Mouse (Mus musculus) induced T-regulatory cell, adult 2 months (primary cell): Measurements from ENCODE around the gene Lpin2.

ENCODE experiments used
- DNase-seq: peaks from one replicate; pipeline ENCODE4 v3.0.0-alpha.2; 2012; ENCODE audit warnings: low read depth

The Lpin2 gene

GRCm38 (mm10) chr17:71203998-71204808 is 21.8 kb downstream of the Lpin2 start:
- peak; percentile 71 for DNase-seq

GRCm38 (mm10) chr17:71204809-71205091 is 22.4 kb downstream of the Lpin2 start:
- DNase-seq, result no peak

- peak; percentile 35 for DNase-seq
Measured at GRCm38 (mm10) chr17:71206136-71206893, 24.0 kb downstream of the Lpin2 start.

GRCm38 (mm10) chr17:71207268-71207667 is 24.9 kb downstream of the Lpin2 start:
- no peak for DNase-seq

- no peak for DNase-seq
Measured at GRCm38 (mm10) chr17:71208376-71208775, 26.0 kb downstream of the Lpin2 start.

- DNase-seq, result no peak
Measured at GRCm38 (mm10) chr17:71208921-71209320, 26.6 kb downstream of the Lpin2 start.

GRCm38 (mm10) chr17:71209936-71210335 is 27.6 kb downstream of the Lpin2 start:
- no peak for DNase-seq

GRCm38 (mm10) chr17:71211962-71212646 is 29.7 kb downstream of the Lpin2 start:
- DNase-seq, result no peak

- no peak for DNase-seq
Measured at GRCm38 (mm10) chr17:71213666-71214065, 31.3 kb downstream of the Lpin2 start.

GRCm38 (mm10) chr17:71214514-71215240 is 32.3 kb downstream of the Lpin2 start:
- peak; percentile 63 for DNase-seq

GRCm38 (mm10) chr17:71215241-71215839 is 33.0 kb downstream of the Lpin2 start:
- DNase-seq, result peak; percentile 64

- DNase-seq, result peak; percentile 46
Measured at GRCm38 (mm10) chr17:71216263-71216662, 33.9 kb downstream of the Lpin2 start.

GRCm38 (mm10) chr17:71217111-71217685 is 34.8 kb downstream of the Lpin2 start:
- no peak for DNase-seq

- no peak for DNase-seq
Measured at GRCm38 (mm10) chr17:71221383-71221782, 39.0 kb downstream of the Lpin2 start.

GRCm38 (mm10) chr17:71223676-71224075 is 41.3 kb downstream of the Lpin2 start:
- DNase-seq, result no peak

- peak; percentile 22 for DNase-seq
Measured at GRCm38 (mm10) chr17:71224521-71224920, 42.2 kb downstream of the Lpin2 start.

GRCm38 (mm10) chr17:71225091-71225490 is 42.7 kb downstream of the Lpin2 start:
- peak; percentile 59 for DNase-seq

- DNase-seq, result no peak
Measured at GRCm38 (mm10) chr17:71227128-71227895, 45.0 kb downstream of the Lpin2 start.

GRCm38 (mm10) chr17:71228651-71229050 is 46.3 kb downstream of the Lpin2 start:
- no peak for DNase-seq

- DNase-seq, result peak; percentile 52
Measured at GRCm38 (mm10) chr17:71230108-71230709, 47.8 kb downstream of the Lpin2 start.
